Comparison of ENCODE assay signal across 21 mouse cellular contexts in genomic region chr19:45730042-45730441, GRCm38 (mm10). TPM values are rescaled to one million over a fixed set of nuclear protein-coding genes. Genes with fewer than 3 reads are reported as not detected.
"Had no signal": no experiment of that assay in that cellular context is flagged by ENCODE, and none has a peak within 500 bp of the region (broad histone marks: within the 10 kb centered on the region; RNA-seq: fewer than 3 reads in every experiment).

No protein-coding gene starts in this region.

- H3K4me3 ChIP-seq: liver, embryonic 13.5 days; liver, embryonic 15.5 days; lung, embryonic 15.5 days; megakaryocyte, embryonic 14.5 days; midbrain, embryonic 12.5 days; midbrain, embryonic 15.5 days; neural tube, embryonic 12.5 days; stomach, embryonic 15.5 days had no signal

- H3K36me3 ChIP-seq: liver, embryonic 13.5 days; liver, embryonic 15.5 days; lung, embryonic 15.5 days; midbrain, embryonic 12.5 days; midbrain, embryonic 15.5 days; neural tube, embryonic 12.5 days; stomach, embryonic 15.5 days had no signal

- ATAC-seq: liver, postnatal 0 days; lung, postnatal 0 days; midbrain, embryonic 15.5 days had no signal

- H3K9ac ChIP-seq: liver, embryonic 13.5 days; liver, embryonic 15.5 days; liver, postnatal 0 days; lung, embryonic 15.5 days; midbrain, embryonic 12.5 days; midbrain, embryonic 15.5 days; neural tube, embryonic 12.5 days; stomach, embryonic 15.5 days had no signal

- H3K4me2 ChIP-seq: liver, embryonic 13.5 days; liver, embryonic 15.5 days; lung, embryonic 15.5 days; midbrain, embryonic 12.5 days; midbrain, embryonic 15.5 days; neural tube, embryonic 12.5 days; stomach, embryonic 15.5 days had no signal

- H3K27ac ChIP-seq: liver, embryonic 13.5 days; liver, embryonic 15.5 days; lung, embryonic 15.5 days; macrophage; midbrain, embryonic 12.5 days; midbrain, embryonic 15.5 days; neural tube, embryonic 12.5 days; stomach, embryonic 15.5 days; stomach, postnatal 0 days had no signal

- H3K9me3 ChIP-seq: liver, embryonic 13.5 days; liver, embryonic 15.5 days; lung, embryonic 15.5 days; megakaryocyte, embryonic 14.5 days; midbrain, embryonic 12.5 days; midbrain, embryonic 15.5 days; neural tube, embryonic 12.5 days; stomach, embryonic 15.5 days had no signal

- H3K4me1 ChIP-seq: liver, embryonic 13.5 days; liver, embryonic 15.5 days; lung, embryonic 15.5 days; megakaryocyte, embryonic 14.5 days; stomach, embryonic 15.5 days had no signal

- DNase-seq: liver, embryonic 13.5 days; liver, postnatal 0 days; lung, adult 2 months; lung, postnatal 14 days; lung, postnatal 36 days; right cerebral cortex, postnatal 14 days; thymus, adult 2 months; thymus, postnatal 25 days; thymus, postnatal 4 days had no signal

RNA-seq across cellular contexts. Expression of gene Fgf8, which starts 12.7 kb away (rescaled TPM):
- polyA plus RNA-seq: liver, embryonic 13.5 days; liver, embryonic 15.5 days; liver, postnatal 0 days; lung, adult 2 months; lung, embryonic 15.5 days; lung, postnatal 0 days; macrophage; midbrain, postnatal 0 days; neural tube, embryonic 12.5 days; stomach, embryonic 15.5 days; stomach, postnatal 0 days; urinary bladder, adult 2 months had no signal
